21 mouse cellular contexts compared by ENCODE assay signal in the genomic region with DNA sequence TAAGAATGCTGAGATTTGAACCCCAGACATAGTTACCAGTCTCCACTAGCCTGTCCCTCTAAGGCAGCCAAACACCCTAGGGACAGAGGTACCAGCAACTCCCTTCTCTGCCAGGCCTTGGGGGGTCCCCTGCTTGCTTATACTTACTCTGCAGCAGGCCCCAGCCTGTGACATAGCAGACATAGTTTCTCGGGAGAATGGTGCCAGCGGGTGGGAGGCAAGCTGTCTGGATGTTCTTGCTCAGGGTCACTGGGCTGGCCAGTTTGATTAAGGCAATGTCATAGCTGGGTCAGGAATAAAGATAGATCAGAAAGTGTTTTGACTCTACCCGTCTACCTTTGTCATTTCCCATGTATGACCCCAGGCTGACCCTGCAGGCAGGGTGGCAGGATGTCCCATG. TPM values are rescaled to one million over a fixed set of nuclear protein-coding genes. Genes with fewer than 3 reads are reported as not detected.
DNase-seq lines count a peak whose midpoint lies in the region; ATAC-seq lines count a peak whose summit lies in the region.
"Had no signal": no experiment of that assay in that cellular context is flagged by ENCODE, and none has a peak within 500 bp of the region (broad histone marks: within the 10 kb centered on the region; RNA-seq: fewer than 3 reads in every experiment).

No protein-coding gene starts in this region.

- no peaks in the 10 kb centered on the region for H3K36me3 ChIP-seq in midbrain, embryonic 11.5 days (ENCODE audit: control insufficient read depth, insufficient read depth, low read length)
- no peaks in the 10 kb centered on the region for H3K36me3 ChIP-seq in midbrain, embryonic 16.5 days (ENCODE audit: control insufficient read depth, insufficient read depth, low read length)
- H3K36me3 ChIP-seq: embryonic facial prominence, embryonic 10.5 days; heart, embryonic 12.5 days had no signal

- H3K27me3 ChIP-seq in midbrain, embryonic 11.5 days (ENCODE audit: control insufficient read depth, insufficient read depth, low read length) = no peaks in the 10 kb centered on the region
- H3K27me3 ChIP-seq in midbrain, embryonic 16.5 days (ENCODE audit: control insufficient read depth, insufficient read depth, low read depth, low read length) = no peaks in the 10 kb centered on the region
- H3K27me3 ChIP-seq: heart, embryonic 12.5 days; Patski had no signal

- no peak overlapping the region for H3K27ac ChIP-seq in midbrain, embryonic 11.5 days (ENCODE audit: low read depth, low read length)
- H3K27ac ChIP-seq in midbrain, embryonic 16.5 days (ENCODE audit: low read length) = no peak overlapping the region
- H3K27ac ChIP-seq: gastrocnemius, adult 2 months; hindbrain, embryonic 10.5 days; hindbrain, embryonic 14.5 days had no signal

- peak; percentile 81 for DNase-seq in heart, adult 11 months
- DNase-seq in heart, adult 9 months (ENCODE audit: low spot score in 2 of 2) = no peak
- DNase-seq in midbrain, embryonic 11.5 days (ENCODE audit: low spot score, missing footprints) = peak; percentile 71
- DNase-seq in thymus, postnatal 4 days = peak; percentile 1
- no peak for DNase-seq in thymus, postnatal 36 days
- DNase-seq in right cerebral cortex, adult 2 months (ENCODE audit: low spot score in 2 of 2) = no peak
- DNase-seq: cerebellum, adult 2 months; cerebellum, postnatal 10 days; gastrocnemius, adult 2 months; gastrocnemius, postnatal 25 days; heart, postnatal 14 days had no signal

- WGBS in midbrain, embryonic 11.5 days = 80% methylated on average over 3 of the region's 3 CpGs
- WGBS in midbrain, embryonic 16.5 days = 79% methylated on average over 3 of the region's 3 CpGs

- no peak for ATAC-seq in midbrain, embryonic 11.5 days (ENCODE audit: low FRiP score)
- no peak for ATAC-seq in midbrain, embryonic 16.5 days
- ATAC-seq: activated CD4-positive, CD25-positive, alpha-beta regulatory T cell, adult 4 months; forebrain, embryonic 14.5 days; Patski had no signal

- H3K4me3 ChIP-seq in midbrain, embryonic 11.5 days (ENCODE audit: low read depth, low read length) = no peak overlapping the region
- no peak overlapping the region for H3K4me3 ChIP-seq in midbrain, embryonic 16.5 days (ENCODE audit: low read depth, low read length)
- H3K4me3 ChIP-seq: embryonic facial prominence, embryonic 10.5 days; gastrocnemius, adult 2 months; heart, embryonic 12.5 days; hindbrain, embryonic 10.5 days had no signal

- H3K9ac ChIP-seq in midbrain, embryonic 11.5 days (ENCODE audit: low read length) = no peak overlapping the region
- H3K9ac ChIP-seq in midbrain, embryonic 16.5 days (ENCODE audit: low read depth, low read length) = no peak overlapping the region
- H3K9ac ChIP-seq: heart, embryonic 12.5 days; hindbrain, embryonic 14.5 days had no signal

- H3K9me3 ChIP-seq in midbrain, embryonic 11.5 days (ENCODE audit: control insufficient read depth, low read length) = no peaks in the 10 kb centered on the region
- no peaks in the 10 kb centered on the region for H3K9me3 ChIP-seq in midbrain, embryonic 16.5 days (replicated peaks; ENCODE audit: control insufficient read depth, low read length, poor library complexity, severe bottlenecking)
- H3K9me3 ChIP-seq: embryonic facial prominence, embryonic 10.5 days; heart, embryonic 12.5 days; hindbrain, embryonic 10.5 days had no signal

- H3K4me1 ChIP-seq in midbrain, embryonic 11.5 days (ENCODE audit: control insufficient read depth, insufficient read depth, low read length) = no peaks in the 10 kb centered on the region; the same call in 1 of the 2 replicates
- no peaks in the 10 kb centered on the region for H3K4me1 ChIP-seq in midbrain, embryonic 16.5 days (ENCODE audit: control insufficient read depth, insufficient read depth, low read length)

- H3K4me2 ChIP-seq in midbrain, embryonic 11.5 days = no peak overlapping the region
- no peak overlapping the region for H3K4me2 ChIP-seq in midbrain, embryonic 16.5 days (ENCODE audit: low read length)
- H3K4me2 ChIP-seq: heart, embryonic 12.5 days; hindbrain, embryonic 14.5 days had no signal

RNA-seq across cellular contexts. Expression of gene Cela2a, which starts 4.8 kb away (rescaled TPM):
- polyA plus RNA-seq in midbrain, embryonic 11.5 days (2014; fragmentation: Nextera tagmentation; extraction: Ambion mirVana) = not detected in 2 replicates
- 0.40 TPM in 1 of 2 replicates, not detected in the other for polyA plus RNA-seq in midbrain, embryonic 16.5 days (2015; fragmentation: Nextera tagmentation; extraction: Ambion mirVana)
- polyA plus RNA-seq: C2C12; embryonic facial prominence, embryonic 10.5 days; embryonic facial prominence, embryonic 14.5 days; forebrain, embryonic 14.5 days; heart, embryonic 12.5 days; hindbrain, embryonic 10.5 days; hindbrain, embryonic 14.5 days; Patski had no signal

RNA-seq across cellular contexts. Expression of gene Ctrc, which starts 25.0 kb away (rescaled TPM):
- polyA plus RNA-seq in midbrain, embryonic 11.5 days (2014; fragmentation: Nextera tagmentation; extraction: Ambion mirVana) = not detected in 2 replicates
- polyA plus RNA-seq in midbrain, embryonic 16.5 days (2015; fragmentation: Nextera tagmentation; extraction: Ambion mirVana) = not detected in 2 replicates
- polyA plus RNA-seq: activated CD4-positive, CD25-positive, alpha-beta regulatory T cell, adult 4 months; C2C12; cerebellum, adult 2 months; embryonic facial prominence, embryonic 10.5 days; embryonic facial prominence, embryonic 14.5 days; forebrain, embryonic 14.5 days; heart, embryonic 12.5 days; hindbrain, embryonic 10.5 days; hindbrain, embryonic 14.5 days; Patski had no signal

RNA-seq across cellular contexts. Expression of gene Casp9, which starts 27.8 kb away (rescaled TPM):
- polyA plus RNA-seq in midbrain, embryonic 11.5 days (2014; fragmentation: Nextera tagmentation; extraction: Ambion mirVana) = 17.8 and 18.6 TPM in 2 replicates
- 20.7 and 21.7 TPM in 2 replicates for polyA plus RNA-seq in midbrain, embryonic 16.5 days (2015; fragmentation: Nextera tagmentation; extraction: Ambion mirVana)

RNA-seq across cellular contexts. Expression of gene Dnajc16, which starts 30.4 kb away (rescaled TPM):
- polyA plus RNA-seq in midbrain, embryonic 11.5 days (2014; fragmentation: Nextera tagmentation; extraction: Ambion mirVana) = 4.7 and 5.4 TPM in 2 replicates
- 6.6 and 7.3 TPM in 2 replicates for polyA plus RNA-seq in midbrain, embryonic 16.5 days (2015; fragmentation: Nextera tagmentation; extraction: Ambion mirVana)

RNA-seq across cellular contexts. Expression of gene Efhd2, which starts 53.5 kb away (rescaled TPM):
- 34.7 and 36.3 TPM in 2 replicates for polyA plus RNA-seq in midbrain, embryonic 11.5 days (2014; fragmentation: Nextera tagmentation; extraction: Ambion mirVana)
- 56.6 and 67.4 TPM in 2 replicates for polyA plus RNA-seq in midbrain, embryonic 16.5 days (2015; fragmentation: Nextera tagmentation; extraction: Ambion mirVana)

Comparison
In these comparisons a context has a peak if more than half of its experiments do, and no peak if none do; other contexts are left out.
1. DNase-seq: peak in heart, adult 11 months (single experiment), midbrain, embryonic 11.5 days (single experiment) and thymus, postnatal 4 days (single experiment); none in heart, adult 9 months (0 of 2), thymus, postnatal 36 days (0 of 2) and right cerebral cortex, adult 2 months (0 of 2).